Mouse (Mus musculus): Measurements from ENCODE around the gene Ddx25. TPM values are rescaled to one million over a fixed set of nuclear protein-coding genes. Genes with fewer than 3 reads are reported as not detected.

The Ddx25 gene
- total RNA-seq, 2 experiments from 2014 or later, result not detected

DNA sequence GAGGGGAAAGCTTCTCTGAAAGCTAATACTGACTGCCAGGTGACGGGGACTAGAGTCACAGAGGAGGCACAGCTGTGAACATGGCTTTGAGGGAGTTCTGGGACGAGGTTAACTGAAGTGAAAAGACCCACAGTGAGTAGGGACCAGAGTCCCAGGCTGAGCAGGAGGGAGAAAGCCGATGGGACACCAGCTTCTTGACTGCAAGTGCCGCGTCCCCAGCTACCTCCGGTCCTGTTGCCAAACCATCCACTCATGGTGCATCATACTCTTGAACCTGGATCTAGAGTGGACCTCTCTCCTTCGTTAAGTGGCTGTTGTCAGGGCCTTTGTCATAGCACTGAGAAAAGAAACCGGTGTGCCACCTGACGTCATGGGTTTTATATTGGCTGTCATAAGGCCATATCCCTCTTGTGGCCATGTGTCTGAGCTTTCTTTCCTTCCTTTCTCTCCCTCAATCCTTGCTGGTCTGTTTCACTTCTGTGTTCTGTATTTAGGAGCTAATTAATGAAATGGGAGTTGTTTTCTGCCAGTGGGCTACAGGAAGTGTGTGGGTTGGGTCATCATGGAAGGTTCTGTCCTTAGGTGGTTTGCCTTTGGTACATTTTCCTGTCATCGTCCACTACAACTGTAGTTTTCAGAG is 55.8 kb downstream of the Ddx25 start:
- intact Hi-C loops (cut with DNase I), result no loop called here
- DNase-seq, result no peak

DNA sequence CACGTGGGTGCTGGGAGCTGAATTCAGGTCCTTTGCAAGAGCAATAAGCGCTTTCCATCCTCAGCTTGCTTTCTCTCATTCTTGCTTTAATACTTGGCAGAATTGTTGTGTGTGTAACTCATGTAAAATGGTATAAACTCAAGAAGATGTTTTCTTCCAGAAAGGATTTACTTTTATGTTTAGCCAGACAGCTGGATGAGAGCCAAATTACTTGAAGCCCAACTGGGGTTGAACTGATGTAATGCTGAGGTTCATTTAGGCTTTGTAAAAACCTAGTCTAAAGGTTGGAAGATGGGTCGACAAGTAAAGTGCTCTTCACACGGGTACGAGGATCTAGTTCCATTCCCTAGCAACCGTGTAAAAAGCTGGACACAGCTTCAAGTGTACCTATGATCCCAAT is 58.4 kb downstream of the Ddx25 start:
- DNase-seq, result no peak
- intact Hi-C loops (cut with DNase I), result no loop called here

DNA sequence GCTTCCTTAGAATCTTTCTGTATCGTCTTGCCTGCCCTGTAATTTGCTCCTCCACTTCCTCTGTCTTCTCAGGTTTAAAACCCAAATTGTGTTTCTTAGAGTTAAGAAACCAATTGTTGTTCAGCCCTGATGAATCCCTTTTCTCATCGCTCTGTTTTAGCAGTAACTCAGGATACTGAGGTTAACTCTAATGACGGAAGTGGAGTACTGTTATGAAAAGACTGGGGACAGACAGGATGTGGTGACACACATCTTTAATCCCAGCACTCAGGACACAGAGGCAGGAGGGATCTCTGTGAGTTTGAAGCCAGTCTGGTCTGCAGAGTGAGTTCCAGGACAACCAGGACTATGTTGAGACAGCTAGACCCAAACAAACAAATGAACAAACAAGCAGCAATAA is 62.9 kb downstream of the Ddx25 start:
- intact Hi-C loops (cut with DNase I), result no loop called here
- no peak for DNase-seq

DNA sequence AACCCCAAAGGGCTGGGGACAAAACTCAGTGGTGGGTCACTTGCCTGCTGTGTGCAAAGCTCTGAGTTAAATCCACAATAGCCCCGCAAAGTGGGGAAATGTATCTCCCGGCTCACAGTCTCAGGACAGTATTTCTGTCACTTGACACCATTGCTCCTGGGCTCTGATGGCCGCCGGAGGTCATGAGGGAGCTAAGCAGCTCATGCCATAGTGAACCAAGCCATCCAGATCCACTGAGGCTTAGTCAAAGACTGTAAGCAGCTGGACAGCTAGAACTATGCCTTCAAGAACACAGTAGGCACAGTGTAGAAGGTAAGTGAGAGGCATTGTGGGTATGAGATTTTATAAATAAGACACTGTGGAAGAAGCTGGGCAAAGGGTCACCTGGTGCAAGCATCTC is 63.4 kb downstream of the Ddx25 start:
- intact Hi-C loops (cut with DNase I), result no loop called here

DNA sequence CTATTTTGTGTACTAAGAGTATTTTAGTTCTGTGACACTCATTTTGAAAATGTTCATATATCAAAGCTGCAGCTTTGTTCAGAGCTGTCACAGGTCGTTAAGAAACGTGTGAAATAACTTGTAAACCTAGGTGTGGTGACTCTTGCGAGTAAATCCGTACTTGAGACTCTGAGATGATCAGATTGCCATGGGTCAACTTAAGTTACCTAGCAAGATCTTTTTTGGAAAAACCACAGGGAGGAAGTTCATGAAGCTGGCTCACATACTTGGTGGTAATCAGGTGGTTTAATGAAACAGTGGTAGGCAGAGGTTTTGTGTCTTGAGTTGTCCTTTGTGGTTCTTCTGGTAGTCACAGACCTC is 64.6 kb downstream of the Ddx25 start:
- intact Hi-C loops (cut with DNase I), result no loop called here
- no peak for DNase-seq

More for the DNA sequence above, 63.4 kb downstream of the Ddx25 start:
- DNase-seq, result no peak

DNA sequence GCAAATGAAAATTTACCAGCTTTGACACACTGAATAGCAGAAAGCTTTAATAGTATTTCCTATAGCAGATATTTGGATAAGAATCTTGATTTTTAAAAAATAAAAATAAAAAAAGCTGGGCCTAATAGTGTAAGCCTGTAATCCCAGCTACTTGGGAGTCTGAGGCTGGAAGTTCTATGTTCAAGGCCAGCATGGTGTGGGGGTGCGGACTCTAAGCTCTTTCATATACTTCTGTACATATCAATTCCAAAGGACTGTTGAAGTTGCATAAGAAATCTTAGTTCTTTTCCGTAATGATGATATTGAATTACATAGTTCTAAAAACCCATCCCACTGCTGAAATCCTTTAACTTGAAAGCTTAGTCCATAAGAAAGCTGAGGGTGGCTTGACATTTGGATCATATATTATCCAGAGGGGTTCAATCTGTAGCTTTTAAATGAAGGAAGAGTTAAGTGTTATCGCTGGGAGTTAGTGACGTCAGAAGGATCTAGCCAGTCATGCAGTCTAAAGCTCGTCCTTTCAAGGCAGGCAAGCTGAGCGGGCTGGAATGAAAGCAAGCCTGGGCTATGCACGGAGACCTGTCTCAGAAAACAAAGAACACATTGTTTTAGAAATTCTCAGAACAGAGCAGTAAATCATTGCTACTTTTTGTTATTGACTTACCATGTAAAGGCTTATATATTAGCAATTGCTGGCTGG is 65.1 kb downstream of the Ddx25 start:
- intact Hi-C loops (cut with DNase I), result no loop called here
- no peak for DNase-seq

DNA sequence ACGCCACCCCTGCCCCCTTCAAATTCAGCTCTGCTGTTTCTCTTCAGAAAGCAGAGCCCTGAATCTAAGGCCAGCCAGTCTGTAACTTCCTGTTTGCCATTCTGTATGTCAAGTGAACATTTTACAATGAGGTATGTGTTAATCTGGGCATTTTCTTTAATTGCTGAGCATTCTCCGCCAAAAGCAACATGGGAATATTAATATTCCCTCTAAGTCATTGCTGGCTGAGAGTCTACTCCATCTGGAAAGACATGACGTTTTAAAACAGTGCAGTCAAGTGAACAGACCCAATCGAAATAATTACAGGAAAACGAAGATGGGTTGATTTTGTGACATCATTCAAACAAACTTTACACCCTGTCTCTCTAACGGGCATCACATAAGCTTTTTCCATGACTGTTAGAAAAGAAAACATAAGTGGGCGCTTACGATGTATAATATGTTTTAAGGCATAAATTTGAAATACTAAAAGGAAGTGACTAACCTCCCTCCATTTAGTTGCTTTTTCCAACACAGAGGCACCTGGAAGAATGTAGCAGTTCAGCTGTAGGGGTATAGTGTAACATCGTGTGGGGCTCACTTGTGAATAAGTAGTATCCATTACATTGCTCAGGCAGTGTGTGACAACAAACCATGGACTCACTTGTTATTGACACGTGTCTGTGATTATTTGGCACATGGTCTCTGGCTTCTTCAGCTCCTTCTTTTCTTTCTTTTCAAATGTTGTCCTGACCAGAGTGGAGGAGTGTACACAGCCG is 67.0 kb downstream of the Ddx25 start:
- intact Hi-C loops (cut with DNase I), result no loop called here
- DNase-seq, result no peak

DNA sequence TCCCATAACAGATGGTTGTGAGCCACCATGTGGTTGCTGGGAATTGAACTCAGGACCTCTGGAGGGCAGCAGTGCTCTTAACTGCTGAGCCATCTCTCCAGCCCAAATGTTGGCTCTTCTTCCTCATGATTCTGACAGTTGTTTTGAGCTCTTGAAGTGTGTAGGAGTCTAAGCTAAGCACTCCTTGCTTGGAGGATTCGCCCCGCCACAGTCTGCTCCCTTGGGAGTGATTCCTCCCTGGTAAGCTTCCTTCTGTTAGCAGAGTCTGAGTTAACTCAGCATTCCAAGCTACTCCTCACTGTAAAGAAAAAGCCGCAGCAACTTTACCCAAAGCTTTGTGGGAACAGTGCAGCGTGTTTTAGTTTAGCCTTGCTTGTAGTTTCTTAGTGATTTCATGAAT is 69.8 kb downstream of the Ddx25 start:
- no peak for DNase-seq
- intact Hi-C loops (cut with DNase I), result no loop called here

Other genes starting within 250 kb of the Ddx25 start
- gene Cdon, start 137.4 kb downstream of the Ddx25 start, total RNA-seq (2021), result 10 to 100 TPM; 12.8 to 14.0 TPM
- not detected for gene Gm1113, start 40.3 kb downstream of the Ddx25 start, total RNA-seq (2021)
- 1 to 10 TPM; 6.8 to 8.5 TPM for gene Pus3, start 67 bp upstream of the Ddx25 start, total RNA-seq (2021)
- gene Pate2, start 11.8 kb upstream of the Ddx25 start, total RNA-seq (2021), result not detected
- under 1 TPM; 0.94 to 0.99 TPM for gene Hyls1, start 11.9 kb upstream of the Ddx25 start, total RNA-seq (2021)
- not detected for gene Pate4, start 53.4 kb upstream of the Ddx25 start, total RNA-seq (2021)
- not detected for gene Pate3, start 89.7 kb upstream of the Ddx25 start, total RNA-seq (2021)
- not detected for gene Pate1, start 128.9 kb upstream of the Ddx25 start, total RNA-seq (2021)
- not detected for gene Gm17677, start 182.5 kb upstream of the Ddx25 start, total RNA-seq (2021)
- not detected for gene Gm17727, start 219.6 kb upstream of the Ddx25 start, total RNA-seq (2021)
- not detected for gene Gm27235, start 231.6 kb upstream of the Ddx25 start, total RNA-seq (2021)
- not detected for gene D730048I06Rik, start 231.6 kb upstream of the Ddx25 start, total RNA-seq (2021)

All from gastrocnemius, postnatal 36 days (tissue).